In genomic region chr6:89651770-89652169, GRCm38 (mm10) we compare ENCODE assay signal across 24 mouse cellular contexts. TPM values are rescaled to one million over a fixed set of nuclear protein-coding genes. Genes with fewer than 3 reads are reported as not detected.
"Had no signal": no experiment of that assay in that cellular context is flagged by ENCODE, and none has a peak within 500 bp of the region (broad histone marks: within the 10 kb centered on the region; RNA-seq: fewer than 3 reads in every experiment).

No protein-coding gene starts in this region.

- H3K4me3 ChIP-seq: lung, embryonic 15.5 days; megakaryocyte, embryonic 14.5 days; midbrain, embryonic 13.5 days; midbrain, embryonic 15.5 days; neural tube, embryonic 12.5 days; stomach, embryonic 15.5 days had no signal

- H3K36me3 ChIP-seq: lung, embryonic 15.5 days; midbrain, embryonic 15.5 days; stomach, embryonic 15.5 days had no signal

- H3K4me1 ChIP-seq: midbrain, embryonic 13.5 days; midbrain, embryonic 15.5 days; neural tube, embryonic 12.5 days; stomach, embryonic 15.5 days had no signal

- H3K27ac ChIP-seq: lung, embryonic 15.5 days; macrophage; midbrain, embryonic 13.5 days; midbrain, embryonic 15.5 days; neural tube, embryonic 12.5 days; stomach, embryonic 15.5 days had no signal

- H3K9me3 ChIP-seq: lung, embryonic 15.5 days; megakaryocyte, embryonic 14.5 days; midbrain, embryonic 13.5 days; midbrain, embryonic 15.5 days; neural tube, embryonic 12.5 days; stomach, embryonic 15.5 days had no signal

- ATAC-seq: liver, postnatal 0 days; lung, postnatal 0 days; midbrain, embryonic 13.5 days; midbrain, embryonic 15.5 days had no signal

- DNase-seq: liver, postnatal 0 days; lung, adult 2 months; lung, postnatal 14 days; lung, postnatal 36 days; right cerebral cortex, postnatal 14 days; thymus, adult 18-20 months; thymus, postnatal 14 days; thymus, postnatal 36 days had no signal

- H3K27me3 ChIP-seq: lung, embryonic 15.5 days; midbrain, embryonic 13.5 days; midbrain, embryonic 15.5 days; neural tube, embryonic 12.5 days; stomach, embryonic 15.5 days had no signal

- H3K9ac ChIP-seq: liver, postnatal 0 days; lung, embryonic 15.5 days; midbrain, embryonic 13.5 days; midbrain, embryonic 15.5 days; neural tube, embryonic 12.5 days; stomach, embryonic 15.5 days had no signal

- H3K4me2 ChIP-seq: lung, embryonic 15.5 days; midbrain, embryonic 11.5 days; midbrain, embryonic 13.5 days; midbrain, embryonic 15.5 days; neural tube, embryonic 12.5 days; stomach, embryonic 15.5 days had no signal

RNA-seq across cellular contexts. Expression of gene Vmn1r40, which starts 55.6 kb away (rescaled TPM):
- total RNA-seq: megakaryocyte progenitor cell, adult 5-6 weeks; midbrain, postnatal 0 days; monocyte, adult 5-6 weeks; neutrophil, adult 5-6 weeks had no signal
- polyA plus RNA-seq: liver, postnatal 0 days; lung, adult 2 months; lung, embryonic 15.5 days; lung, postnatal 0 days; macrophage; midbrain, embryonic 11.5 days; midbrain, embryonic 13.5 days; midbrain, embryonic 15.5 days; midbrain, postnatal 0 days; neural tube, embryonic 12.5 days; neural tube, embryonic 14.5 days; spleen, adult 2 months; stomach, embryonic 15.5 days; thymus, postnatal 0 days had no signal
